8 mouse cellular contexts compared by ENCODE assay signal in genomic region chr5:102692487-102692886, GRCm38 (mm10).
DNase-seq lines count a peak whose midpoint lies in the region; ATAC-seq lines count a peak whose summit lies in the region.

No protein-coding gene starts in this region.

- peak; percentile 43 for ATAC-seq in CD4-positive, CD25-positive, alpha-beta regulatory T cell, adult 4 months
- ATAC-seq in granulocyte monocyte progenitor cell, adult 5-6 weeks (replicated peaks; ENCODE audit: poor library complexity, severe bottlenecking), result peak; percentile 83

- peak; percentile 55 to 89 for DNase-seq in adrenal gland, adult (ENCODE audit: inconsistent age in 2 of 2, low spot score in 1 of 2)
- DNase-seq in embryo, embryonic 10 days (ENCODE audit: low spot score), result peak; percentile 93
- DNase-seq in kidney, postnatal 25 days, result peak; percentile 75 to 78
- DNase-seq in lung, adult 18-20 months, result peak; percentile 39 to 51
- DNase-seq in ovary, postnatal 14 days (ENCODE audit: low spot score), result peak; percentile 49
- peak; percentile 10 for DNase-seq in yolk sac, embryonic 10.5 days (ENCODE audit: low spot score)

Comparison
In these comparisons a context has a peak if more than half of its experiments do, and no peak if none do; other contexts are left out.
1. Peak in every context shown above with its lines: DNase-seq and ATAC-seq.
2. DNase-seq: peak in every context shown above with its lines; median percentile 93 in embryo, embryonic 10 days; 76 in kidney, postnatal 25 days; 72 in adrenal gland, adult; 49 in ovary, postnatal 14 days; 45 in lung, adult 18-20 months; 10 in yolk sac, embryonic 10.5 days.